Mouse (Mus musculus): ENCODE results near the gene Ush2a.

Ush2a gene

DNA sequence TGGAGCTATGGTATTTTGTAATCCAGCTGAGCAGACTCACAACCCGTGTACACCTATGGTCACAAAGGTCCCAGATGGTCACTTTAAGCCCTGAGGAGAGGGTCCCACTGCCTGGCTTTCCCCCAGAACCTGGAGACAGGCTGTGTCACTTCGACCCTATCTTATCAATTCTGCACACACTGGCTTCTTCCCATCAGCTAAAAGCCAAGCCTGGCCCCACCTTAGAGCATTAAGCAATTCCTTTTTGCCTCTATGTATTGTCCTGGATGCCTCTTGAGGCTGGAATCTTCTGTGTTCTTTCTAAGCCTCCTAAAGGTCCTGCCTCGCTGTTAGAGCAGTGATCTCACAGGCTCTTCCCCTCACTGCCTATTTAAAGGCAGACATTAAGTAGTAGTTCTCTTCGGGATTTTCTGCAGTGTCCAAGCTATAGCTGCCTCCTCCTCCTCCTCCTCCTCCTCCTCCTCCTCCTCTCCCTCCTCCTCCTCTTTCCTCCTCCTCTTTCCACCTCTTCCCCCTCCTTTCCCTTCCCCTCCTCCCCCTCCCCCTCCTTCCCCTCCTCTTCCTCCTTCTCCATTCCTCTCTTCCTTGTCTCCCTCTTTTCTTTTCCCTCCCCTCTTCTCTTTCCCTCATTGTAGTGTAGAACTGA lies 635.2 kb downstream of the Ush2a start:
- no peak for DNase-seq (ENCODE audit: inconsistent ontology term)

DNA sequence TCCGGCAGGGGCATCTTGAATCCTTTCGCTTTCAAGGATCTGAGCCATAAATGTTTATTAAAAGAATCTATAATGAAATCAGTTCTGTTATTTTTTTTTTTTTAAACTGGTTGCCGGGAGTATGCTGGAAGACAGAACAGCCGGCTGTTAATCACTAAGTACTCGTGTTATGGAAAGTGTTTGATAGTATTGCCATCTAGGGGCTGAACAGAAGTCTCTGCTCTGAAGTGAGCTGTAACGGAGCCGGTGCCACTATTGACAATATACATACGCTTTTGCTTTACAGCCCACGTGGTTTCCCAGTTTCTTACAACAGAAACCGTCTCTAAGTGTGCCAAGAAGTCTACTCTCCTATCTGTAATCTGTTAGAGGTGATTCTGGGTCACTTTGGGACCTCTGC lies 642.3 kb downstream of the Ush2a start:
- peak; percentile 27 for DNase-seq (ENCODE audit: inconsistent ontology term)

GRCm38 (mm10) chr1:188906175-188906574 lies 644.4 kb downstream of the Ush2a start:
- no peak for DNase-seq (ENCODE audit: inconsistent ontology term)

DNA sequence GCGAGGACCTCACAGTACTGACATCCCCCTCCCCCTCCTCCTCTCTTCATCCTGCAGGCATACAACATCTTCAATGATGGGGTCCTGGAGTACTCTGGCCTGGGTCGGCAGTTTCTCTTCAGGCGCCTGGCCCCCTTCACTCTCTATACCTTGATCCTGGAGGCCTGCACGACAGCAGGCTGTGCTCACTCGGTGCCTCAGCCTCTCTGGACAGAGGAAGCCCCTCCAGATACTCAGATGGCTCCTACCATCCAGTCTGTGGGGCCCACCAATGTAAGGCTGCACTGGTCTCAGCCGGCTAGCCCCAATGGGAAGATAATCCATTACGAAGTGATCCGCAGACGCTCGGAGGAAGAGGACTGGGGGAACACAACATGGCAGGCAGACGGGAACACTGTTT lies 648.8 kb downstream of the Ush2a start:
- DNase-seq (ENCODE audit: inconsistent ontology term): no peak

DNA sequence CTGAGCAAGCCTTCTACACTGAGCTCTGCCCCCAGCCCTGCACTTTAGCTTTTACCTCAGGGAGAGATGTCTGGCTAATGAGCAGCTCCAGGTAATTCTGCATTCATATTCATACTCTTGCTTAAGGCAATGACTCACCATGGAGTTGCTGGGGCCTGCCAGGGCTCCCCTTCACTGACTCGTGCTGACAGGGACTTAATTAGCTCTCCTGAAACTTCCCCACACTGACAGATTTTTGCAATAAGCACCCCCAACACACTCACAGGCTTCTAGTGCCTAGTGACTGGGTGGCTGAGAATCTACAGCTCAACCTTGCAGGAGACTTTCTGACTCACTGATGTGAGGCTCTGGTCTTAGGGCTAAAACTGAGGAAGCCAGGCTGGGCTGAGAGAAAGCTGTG lies 658.1 kb downstream of the Ush2a start:
- DNase-seq (ENCODE audit: inconsistent ontology term): peak; percentile 10

- DNase-seq (ENCODE audit: inconsistent ontology term): no peak
Measured at GRCm38 (mm10) chr1:188937246-188937780, 675.5 kb downstream of the Ush2a start.

DNA sequence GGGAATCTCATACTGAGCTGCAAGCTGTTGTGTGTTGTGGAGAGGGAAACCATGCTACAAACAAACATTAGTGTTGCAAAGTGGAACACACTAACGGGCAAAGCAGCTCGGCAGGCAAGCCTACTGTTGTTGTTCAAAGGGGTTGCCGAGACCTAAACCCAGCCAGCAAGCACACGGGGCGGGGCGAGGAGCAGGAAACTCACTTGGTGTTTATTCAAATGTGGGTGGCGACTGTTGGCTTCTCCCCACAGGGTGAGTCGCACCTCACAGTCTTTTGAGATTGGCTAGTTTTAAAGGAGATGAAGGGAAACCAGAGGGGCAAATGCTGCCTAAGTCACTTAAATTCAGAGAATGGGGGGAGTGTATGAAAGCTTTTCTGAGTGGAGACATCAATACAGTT lies 683.5 kb downstream of the Ush2a start:
- DNase-seq (ENCODE audit: inconsistent ontology term): no peak

DNA sequence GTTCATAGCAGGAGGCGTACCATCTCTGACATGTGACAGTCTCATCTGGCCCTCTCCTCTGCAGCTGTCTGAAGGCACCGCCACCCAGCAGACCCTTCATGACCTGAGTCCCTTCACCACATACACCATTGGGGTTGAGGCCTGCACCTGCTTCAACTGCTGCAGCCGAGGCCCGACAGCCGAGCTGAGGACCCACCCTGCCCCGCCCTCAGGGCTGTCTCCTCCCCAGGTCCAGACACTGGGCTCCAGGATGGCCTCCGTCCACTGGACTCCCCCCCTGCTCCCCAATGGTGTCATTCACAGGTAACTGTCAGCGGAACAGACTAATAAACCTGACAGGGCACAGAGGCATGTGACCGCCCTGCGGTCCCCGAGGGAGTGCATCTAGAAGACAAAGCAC lies 685.0 kb downstream of the Ush2a start:
- no peak for DNase-seq (ENCODE audit: inconsistent ontology term)

DNA sequence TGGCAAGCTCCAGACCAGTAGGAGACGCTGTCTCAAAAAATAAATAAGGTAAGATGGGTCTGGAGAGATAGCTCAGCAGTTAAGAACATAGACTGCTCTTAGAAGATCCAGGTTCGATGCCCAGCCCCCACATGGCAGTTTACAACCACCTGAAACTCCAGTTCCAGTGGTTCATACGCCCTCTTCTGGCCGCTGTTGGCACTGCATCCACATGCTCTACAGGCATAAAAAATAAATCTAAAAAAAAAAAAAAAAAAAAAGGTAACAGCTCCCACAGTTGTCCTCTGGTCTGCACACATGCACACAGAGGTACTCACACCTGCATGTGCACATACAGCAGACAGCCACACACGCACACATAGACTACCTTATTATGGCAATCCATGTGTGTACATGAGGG lies 686.0 kb downstream of the Ush2a start:
- DNase-seq (ENCODE audit: inconsistent ontology term): no peak

DNA sequence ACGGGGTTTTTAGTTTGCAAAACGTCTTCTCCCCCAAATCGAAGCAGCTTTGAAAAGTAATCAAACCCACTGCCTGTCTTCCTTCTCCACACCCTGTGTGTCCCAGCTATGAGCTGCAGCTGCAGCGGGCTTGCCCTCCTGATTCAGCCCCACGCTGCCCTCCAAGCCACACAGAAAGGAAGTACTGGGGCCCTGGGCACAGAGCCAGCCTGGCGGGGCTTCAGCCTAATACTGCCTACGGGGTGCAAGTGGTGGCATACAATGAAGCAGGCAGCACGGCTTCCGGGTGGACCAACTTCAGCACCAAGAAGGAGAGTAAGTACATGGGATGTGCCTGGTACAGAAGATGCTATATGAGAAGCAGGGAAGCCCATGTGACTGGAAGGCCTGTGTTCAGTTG lies 686.5 kb downstream of the Ush2a start:
- peak; percentile 55 for DNase-seq (ENCODE audit: inconsistent ontology term)

DNA sequence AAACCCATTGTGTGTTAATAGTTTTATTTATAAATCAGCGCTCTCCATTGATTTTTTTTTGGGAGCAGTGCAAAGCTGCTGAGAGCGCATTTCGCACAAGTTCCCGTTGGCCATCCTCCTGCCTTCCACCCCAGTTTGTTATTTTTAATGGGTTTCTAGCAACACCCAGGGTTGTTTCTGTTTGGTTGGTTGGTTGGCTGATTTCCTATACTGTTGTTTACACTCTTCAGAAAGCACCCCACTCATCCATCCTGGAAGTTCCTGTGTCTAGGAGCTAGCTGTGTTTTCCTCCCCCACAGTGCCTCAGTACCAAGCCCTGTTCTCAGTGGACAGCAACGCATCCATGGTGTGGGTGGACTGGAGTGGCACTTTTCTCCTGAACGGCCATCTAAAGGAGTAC lies 689.3 kb downstream of the Ush2a start:
- no peak for DNase-seq (ENCODE audit: inconsistent ontology term)

GRCm38 (mm10) chr1:188952501-188952900 lies 690.7 kb downstream of the Ush2a start:
- no peak for DNase-seq (ENCODE audit: inconsistent ontology term)

DNA sequence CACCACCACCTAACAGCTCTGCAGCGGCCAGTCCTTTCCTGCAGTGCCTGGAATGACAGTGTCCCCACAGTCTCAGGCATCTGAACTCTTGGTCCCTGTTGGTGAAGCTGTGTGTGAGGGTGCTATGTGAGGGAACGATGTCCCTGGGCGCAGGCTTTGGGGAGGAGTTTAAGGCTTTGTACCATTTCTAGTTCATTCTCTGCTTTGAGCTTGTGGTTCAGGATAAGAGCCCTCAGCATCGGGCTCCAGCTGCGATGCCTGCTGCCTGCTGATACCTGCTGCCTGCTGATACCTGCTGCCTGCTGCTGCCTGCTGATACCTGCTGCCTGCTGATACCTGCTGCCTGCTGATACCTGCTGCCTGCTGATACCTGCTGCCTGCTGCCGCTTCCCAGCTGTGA lies 711.3 kb downstream of the Ush2a start:
- no peak for DNase-seq (ENCODE audit: inconsistent ontology term)

DNA sequence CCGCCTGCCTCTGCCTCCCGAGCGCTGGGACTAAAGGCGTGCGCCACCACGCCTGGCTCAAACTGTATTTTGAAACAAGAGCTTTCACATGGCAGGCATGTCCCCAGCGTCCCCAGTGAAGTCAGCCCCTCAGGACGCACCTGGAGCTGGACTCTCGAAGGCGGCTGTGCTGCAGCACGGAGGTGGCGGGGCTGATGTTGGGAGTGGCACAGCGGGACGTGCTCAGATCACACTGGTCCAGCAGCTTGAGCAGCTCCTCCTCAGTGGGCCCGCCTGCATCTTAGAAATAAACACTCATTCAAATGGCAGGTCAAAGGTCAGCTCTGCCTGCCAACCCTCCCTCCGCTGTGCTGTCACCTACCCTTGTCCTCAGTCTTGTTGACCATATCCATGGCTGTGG lies 712.1 kb downstream of the Ush2a start:
- DNase-seq (ENCODE audit: inconsistent ontology term): no peak

DNA sequence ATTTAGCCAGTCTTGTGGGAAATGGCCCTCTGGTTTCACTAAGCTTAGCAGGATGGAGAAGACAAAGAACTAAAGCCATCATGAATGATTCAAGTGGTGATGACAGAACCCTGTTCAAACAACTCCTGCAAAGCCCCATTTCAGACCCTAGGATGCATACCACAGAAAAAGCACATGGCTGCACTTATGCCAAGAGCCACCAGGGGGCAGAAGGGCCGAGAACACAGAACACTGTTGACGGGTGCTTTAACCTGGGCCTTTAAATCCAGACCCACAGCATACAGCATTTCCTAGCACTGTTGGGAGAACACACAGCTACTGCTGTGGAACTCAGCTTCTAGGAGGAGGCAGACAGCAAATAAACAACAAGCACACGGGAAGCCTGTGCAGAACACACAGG lies 718.2 kb downstream of the Ush2a start:
- DNase-seq (ENCODE audit: inconsistent ontology term): peak; percentile 47

GRCm38 (mm10) chr1:188993218-188993617 lies 731.4 kb downstream of the Ush2a start:
- peak; percentile 88 for DNase-seq (ENCODE audit: inconsistent ontology term)

DNA sequence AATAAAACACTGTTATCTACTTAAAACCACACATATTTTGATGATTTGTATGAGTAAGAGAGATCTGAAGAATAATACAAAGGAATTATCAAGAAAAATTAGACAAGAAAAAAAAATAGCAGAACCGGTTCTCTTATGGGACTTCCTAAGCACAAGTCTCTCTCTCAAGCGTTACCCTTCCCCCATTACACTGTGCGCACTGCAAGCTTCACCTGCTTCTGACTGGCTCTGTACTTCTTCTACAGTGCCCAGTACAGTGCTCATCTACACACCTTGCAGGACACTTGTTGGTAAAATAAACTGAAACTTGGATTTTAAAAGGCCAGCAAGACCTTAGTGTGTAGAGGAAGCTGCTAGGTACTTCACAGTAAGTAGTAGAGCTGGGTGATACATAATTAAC lies 736.1 kb downstream of the Ush2a start:
- DNase-seq (ENCODE audit: inconsistent ontology term): no peak

GRCm38 (mm10) chr1:188999981-189000380 lies 738.2 kb downstream of the Ush2a start:
- DNase-seq (ENCODE audit: inconsistent ontology term): no peak

DNA sequence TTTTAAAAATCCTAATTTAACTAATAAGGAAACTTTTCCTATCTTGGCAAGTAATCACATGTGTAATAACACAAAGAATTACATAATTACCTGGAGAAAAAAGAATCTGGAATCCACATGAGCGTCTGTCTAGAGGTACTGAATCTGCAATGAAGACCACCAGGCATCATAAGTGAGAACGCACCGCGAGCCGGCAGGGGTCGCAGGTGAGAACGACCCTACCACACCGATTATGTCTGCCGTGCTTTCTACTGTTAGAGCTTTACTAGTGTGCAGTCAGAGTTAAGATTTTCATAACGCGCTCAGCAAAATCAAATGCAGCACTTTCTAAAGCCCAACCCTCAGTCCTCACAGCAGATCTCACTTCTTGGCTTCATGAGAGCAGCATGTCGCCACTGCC lies 740.0 kb downstream of the Ush2a start:
- DNase-seq (ENCODE audit: inconsistent ontology term): no peak

DNA sequence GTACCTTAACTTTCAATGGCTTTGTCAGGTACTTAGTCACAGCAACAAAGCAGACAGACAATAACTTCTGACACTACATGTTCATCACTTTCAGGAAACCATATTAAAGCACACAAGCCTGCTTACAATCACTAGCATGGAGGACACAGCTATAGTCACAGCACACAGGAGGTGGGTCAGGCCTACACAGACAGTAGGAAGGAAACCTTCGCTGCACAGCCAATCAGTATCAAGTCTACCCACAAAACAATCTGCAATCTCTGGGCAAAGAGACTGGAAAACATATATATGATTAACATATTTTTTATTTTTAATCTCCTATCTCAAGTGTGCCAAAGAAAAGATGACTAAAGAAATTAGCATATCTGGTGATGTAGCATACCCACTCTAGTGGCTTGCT lies 743.0 kb downstream of the Ush2a start:
- no peak for DNase-seq (ENCODE audit: inconsistent ontology term)

- DNase-seq (ENCODE audit: inconsistent ontology term): no peak
Measured at GRCm38 (mm10) chr1:189006267-189006666, 744.4 kb downstream of the Ush2a start.

DNA sequence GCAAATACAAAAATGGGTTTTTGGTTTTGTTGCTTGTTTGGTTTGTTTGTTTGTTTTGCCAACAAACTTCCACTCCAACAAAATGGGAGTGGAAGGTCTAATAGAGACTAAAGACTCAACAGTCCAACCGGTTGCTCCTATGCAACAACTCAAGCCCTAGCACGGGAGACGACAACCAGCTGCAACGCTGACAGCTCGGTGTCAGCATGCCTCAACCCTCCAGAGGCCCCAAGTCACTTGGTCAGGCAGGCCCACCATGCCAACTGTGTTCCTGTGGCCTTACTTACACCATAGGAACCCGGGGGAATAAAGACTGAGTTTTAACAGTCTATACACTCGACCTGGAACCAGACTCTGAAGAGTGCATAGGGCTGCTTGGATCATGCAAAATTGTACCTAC lies 745.0 kb downstream of the Ush2a start:
- DNase-seq (ENCODE audit: inconsistent ontology term): no peak

GRCm38 (mm10) chr1:189007239-189007979 lies 745.6 kb downstream of the Ush2a start, which contains the start of gene Kctd3:
TSS of gene Kctd3 (minus strand) at chr1:189007841.
- peak; percentile 94 for DNase-seq (ENCODE audit: inconsistent ontology term)

All from Muller cell, postnatal 12 days (primary cell).